Mouse (Mus musculus) E14TG2a.4 (cell line): ENCODE data around the gene Selenbp2.
A peak's percentile ranks its signal among the peaks of the same experiment; 100 is the strongest.
"Not testable (repeated sequence)": the region's sequence is repeated elsewhere in the genome, so short reads cannot be mapped to it uniquely, and the experiment has no call there.

Source experiments
- H3K27me3 ChIP-seq: 2 replicates; pipeline ENCODE4 v1.6.1; 2014; ENCODE audit warnings: low read length, control low read depth; ENCODE audit not compliant: insufficient read depth
- H3K36me3 ChIP-seq: 2 replicates; pipeline ENCODE4 v1.6.1; 2014; ENCODE audit warnings: low read length, control low read depth; ENCODE audit not compliant: insufficient read depth
- H3K4me1 ChIP-seq: replicated peaks from 2 replicates; pipeline ENCODE4 v1.6.1; 2014; ENCODE audit warnings: low read depth, low read length, control low read depth
- H3K4me3 ChIP-seq: replicated peaks from 2 replicates; pipeline ENCODE4 v1.5.1; 2014; ENCODE audit warnings: mild to moderate bottlenecking, low read length
- H3K9me3 ChIP-seq: 2 replicates; pipeline ENCODE4 v1.6.1; 2014; ENCODE audit warnings: low read length, control low read depth
- CTCF ChIP-seq: conservative IDR thresholded peaks from 2 replicates; pipeline ENCODE4 v1.5.1; 2014; ENCODE audit warnings: low read length
- NANOG ChIP-seq: IDR thresholded peaks from 2 replicates; pipeline ENCODE4 v1.6.1; 2014; ENCODE audit warnings: borderline replicate concordance, low read length, mixed read lengths
- POU5F1 ChIP-seq: IDR thresholded peaks from 2 replicates; pipeline ENCODE4 v1.6.1; 2014; ENCODE audit warnings: low read length, borderline replicate concordance

The Selenbp2 gene

GRCm38 (mm10) chr3:94702163-94702810 lies 8.9 kb downstream of the Selenbp2 start:
- H3K4me1 ChIP-seq, H3K36me3 ChIP-seq, H3K9me3 ChIP-seq, H3K4me3 ChIP-seq, H3K27me3 ChIP-seq: not testable (repeated sequence)

DNA sequence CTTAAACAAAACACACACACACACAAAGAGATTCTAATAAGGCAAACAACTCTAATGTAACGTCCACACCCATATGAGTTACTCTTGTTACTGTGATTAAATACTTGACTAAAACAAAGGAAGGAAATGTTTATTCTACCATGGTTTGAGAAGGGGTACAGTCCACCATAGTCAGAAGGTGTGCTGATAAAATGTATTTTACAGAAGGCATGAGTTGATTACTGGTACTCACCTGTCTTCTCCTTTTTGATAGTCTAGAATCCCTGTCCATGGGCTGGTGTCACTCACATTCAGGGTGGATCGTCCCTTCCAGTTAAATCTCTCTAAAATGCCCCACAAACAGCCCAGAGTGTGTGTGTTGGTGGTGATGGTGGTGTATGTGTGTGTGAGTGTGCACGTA lies 9.5 kb downstream of the Selenbp2 start:
- Histone ChIP-seq H3K27me3 (no peaks in the 10 kb centered on the region), H3K9me3 (no peaks in the 10 kb centered on the region), H3K4me1 (no peaks in the 10 kb centered on the region), H3K4me3 (no peak overlapping the region), H3K36me3 (no peaks in the 10 kb centered on the region)
- TF ChIP-seq NANOG (no peak), POU5F1 (no peak), CTCF (no peak)

DNA sequence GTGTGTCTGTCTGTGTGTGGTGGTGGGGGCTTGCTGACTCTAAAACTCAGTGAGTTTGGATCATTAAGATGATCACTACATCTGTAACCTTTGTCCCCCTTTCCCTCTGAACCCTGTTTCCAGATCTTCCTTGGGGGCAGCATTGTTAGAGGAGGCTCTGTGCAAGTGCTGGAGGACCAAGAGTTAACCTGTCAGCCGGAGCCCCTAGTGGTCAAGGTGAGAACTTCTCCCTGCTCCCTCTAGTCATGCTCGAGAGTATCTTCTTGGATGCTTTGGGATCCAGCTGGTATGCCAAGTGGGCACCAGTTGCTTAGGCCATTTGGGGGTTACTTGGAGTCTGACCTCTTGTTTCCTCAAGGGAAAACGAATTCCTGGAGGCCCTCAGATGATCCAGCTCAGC lies 10.0 kb downstream of the Selenbp2 start:
- not testable (repeated sequence) for H3K9me3 ChIP-seq, H3K27me3 ChIP-seq, H3K4me1 ChIP-seq, H3K4me3 ChIP-seq, H3K36me3 ChIP-seq
- TF ChIP-seq CTCF: peak; percentile 37

DNA sequence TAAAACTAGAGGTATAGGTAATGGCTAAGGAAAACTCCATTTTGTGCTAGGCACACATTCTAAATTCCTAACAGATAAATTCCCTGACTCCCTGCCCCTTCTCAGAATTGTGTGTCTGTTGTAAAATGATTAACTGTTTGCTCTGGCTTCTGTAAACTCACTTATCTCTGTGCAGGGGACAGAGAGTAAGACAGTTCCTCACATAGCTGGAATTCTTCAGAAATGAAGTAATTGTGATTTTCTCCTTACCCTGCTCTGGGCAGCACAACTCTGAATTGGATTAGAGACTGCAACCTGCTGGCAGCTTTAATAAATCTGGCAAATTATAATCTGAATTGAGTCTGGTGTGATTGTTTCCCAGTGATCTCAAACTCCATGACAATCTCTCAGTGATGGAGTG lies 17.2 kb downstream of the Selenbp2 start:
- H3K4me3 ChIP-seq, H3K9me3 ChIP-seq: not testable (repeated sequence)

GRCm38 (mm10) chr3:94713424-94713823 lies 20.1 kb downstream of the Selenbp2 start:
- H3K9me3 ChIP-seq, H3K27me3 ChIP-seq, H3K4me1 ChIP-seq, H3K4me3 ChIP-seq, H3K36me3 ChIP-seq: not testable (repeated sequence)

More for the DNA sequence above, 17.2 kb downstream of the Selenbp2 start:
- not testable (repeated sequence) for H3K36me3 ChIP-seq, H3K27me3 ChIP-seq, H3K4me1 ChIP-seq

GRCm38 (mm10) chr3:94718253-94718652 lies 24.9 kb downstream of the Selenbp2 start:
- not testable (repeated sequence) for H3K4me3 ChIP-seq, H3K27me3 ChIP-seq, H3K4me1 ChIP-seq, H3K36me3 ChIP-seq, H3K9me3 ChIP-seq

DNA sequence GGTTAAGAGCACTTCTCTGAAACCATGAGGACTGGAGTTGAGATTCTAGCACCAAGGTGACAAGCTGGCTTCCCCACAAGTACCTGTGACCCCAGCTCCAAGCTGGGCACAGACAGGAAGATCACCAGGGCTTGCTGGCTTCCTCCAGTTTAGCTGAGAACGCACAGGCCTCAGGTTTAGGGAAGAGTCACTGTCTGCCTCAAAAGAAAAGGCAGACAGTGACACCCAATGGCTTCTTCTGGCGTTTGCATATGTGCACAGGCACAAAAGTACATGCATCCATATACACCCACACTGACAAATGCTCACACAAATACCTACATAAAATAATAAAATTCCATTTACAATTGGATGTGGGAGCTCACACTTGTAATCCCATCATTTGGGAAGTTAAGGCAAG lies 30.3 kb downstream of the Selenbp2 start:
- H3K27me3 ChIP-seq, H3K4me3 ChIP-seq: not testable (repeated sequence)

GRCm38 (mm10) chr3:94745691-94746090 lies 52.3 kb downstream of the Selenbp2 start:
- peaks cover 87% of the 10 kb centered on the region for H3K9me3 ChIP-seq
- TF ChIP-seq POU5F1: no peak
- no peak for TF ChIP-seq NANOG
- no peak for TF ChIP-seq CTCF
- H3K36me3 ChIP-seq: no peaks in the 10 kb centered on the region
- no peak overlapping the region for H3K4me3 ChIP-seq
- no peaks in the 10 kb centered on the region for H3K27me3 ChIP-seq
- H3K4me1 ChIP-seq: no peaks in the 10 kb centered on the region

More for the DNA sequence above, 30.3 kb downstream of the Selenbp2 start:
- H3K36me3 ChIP-seq, H3K4me1 ChIP-seq, H3K9me3 ChIP-seq: not testable (repeated sequence)
